Mouse (Mus musculus) heart, postnatal 0 days (tissue): ENCODE results near the gene Gm9508. TPM values are rescaled to one million over a fixed set of nuclear protein-coding genes. Genes with fewer than 3 reads are reported as not detected.
"Not testable (repeated sequence)": the region's sequence is repeated elsewhere in the genome, so short reads cannot be mapped to it uniquely, and the experiment has no call there.

Experiments
- ATAC-seq: fragments of 200-750 bp; cut with Nextera tagmentation; 2 replicates; pipeline ENCODE4 v1.8.0; 2017; ENCODE audit warnings: low read depth, moderate number of reproducible peaks, moderate library complexity; ENCODE audit not compliant: insufficient read depth
- DNase-seq: peaks from one replicate; pipeline ENCODE4 v3.0.0-alpha.2; 2016; ENCODE audit warnings: low spot score
- H3K27ac ChIP-seq: fragments of 300-500 bp; sonication (generic); 2 replicates; pipeline ENCODE4 v1.5.1; 2014; ENCODE audit warnings: low read depth, mild to moderate bottlenecking
- H3K27me3 ChIP-seq: fragments of 300-500 bp; sonication (generic); 2 replicates; pipeline ENCODE4 v1.6.1; 2014; ENCODE audit warnings: low read length, mixed read lengths; ENCODE audit not compliant: control insufficient read depth, insufficient read depth
- H3K36me3 ChIP-seq: fragments of 300-500 bp; sonication (generic); replicated peaks from 2 replicates; pipeline ENCODE4 v1.6.1; 2014; ENCODE audit warnings: low read length, mixed read lengths; ENCODE audit not compliant: control insufficient read depth, insufficient read depth
- H3K4me1 ChIP-seq: fragments of 300-500 bp; sonication (generic); 2 replicates; pipeline ENCODE4 v1.6.1; 2014; ENCODE audit warnings: antibody characterized with exemption; ENCODE audit not compliant: control insufficient read depth, insufficient read depth
- H3K4me2 ChIP-seq: fragments of 300-500 bp; sonication (generic); 2 replicates; pipeline ENCODE4 v1.6.1; 2014; ENCODE audit warnings: low read depth, mild to moderate bottlenecking, low read length, moderate library complexity
- H3K4me3 ChIP-seq: fragments of 300-500 bp; sonication (generic); 2 replicates; pipeline ENCODE4 v1.5.1; 2014; ENCODE audit warnings: low read depth, low read length
- H3K9ac ChIP-seq: fragments of 300-500 bp; sonication (generic); replicated peaks from 2 replicates; pipeline ENCODE4 v1.6.1; 2014; ENCODE audit warnings: low read depth, low read length, mixed read lengths
- H3K9me3 ChIP-seq: fragments of 300-500 bp; sonication (generic); replicated peaks from 2 replicates; pipeline ENCODE4 v1.6.1; 2016; ENCODE audit warnings: low read length; ENCODE audit not compliant: control insufficient read depth
- CTCF ChIP-seq: IDR thresholded peaks from 2 replicates; pipeline ENCODE4 v1.5.1; 2016; ENCODE audit warnings: antibody characterized with exemption, control low read depth, low read depth
- EP300 ChIP-seq: IDR thresholded peaks from 2 replicates; pipeline ENCODE4 v1.6.1; 2016; ENCODE audit warnings: antibody characterized with exemption, low read depth
- WGBS: fragments of 180-500 bp; shearing (Covaris S2); extraction: QIAGEN DNeasy Blood & Tissue Kit; methylation state at CpG from one replicate; pipeline ENCODE4 v1.1.7; 2014; 5-methylcytosine and 5-hydroxymethylcytosine counted together
- polyA plus RNA-seq: library from polyadenylated mRNA; unstranded; fragments of >200 nt; fragmentation: Nextera tagmentation; extraction: Ambion mirVana; gene quantifications from 2 replicates; pipeline ENCODE4 v1.2.1, GENCODE M21; 2015
- total RNA-seq: library from RNA; depleted of rRNA; stranded (reverse); fragments of >200 nt; gene quantifications from 2 replicates; pipeline ENCODE4 v1.2.3, GENCODE M21; 2014; ENCODE audit warnings: low replicate concordance; rRNA removed

Gm9508 gene
- total RNA-seq (not detected in 2 replicates), polyA plus RNA-seq (not detected in 2 replicates)

DNA sequence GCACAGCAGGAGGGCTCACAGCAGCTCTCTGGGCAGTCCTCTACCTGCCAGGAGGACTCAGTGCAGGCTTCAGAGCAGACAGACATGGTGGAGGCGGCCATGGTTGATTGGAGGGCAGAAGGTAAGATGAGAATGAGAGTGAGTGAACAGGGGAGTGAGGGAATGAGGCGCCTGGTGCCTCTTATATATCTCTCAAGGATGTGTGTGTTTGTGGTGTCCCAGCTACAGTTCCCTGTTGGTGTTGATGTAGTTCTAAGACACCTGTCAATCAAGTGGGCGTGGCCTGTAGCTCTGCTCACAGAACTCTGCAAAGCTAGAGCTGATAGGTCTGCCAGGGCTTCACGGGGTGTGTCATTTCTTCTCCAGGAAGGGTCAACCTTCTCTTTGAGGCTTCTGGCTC lies at the start of gene Gm9508:
Gene Gm9508, minus strand, starts transcription at position 101 of the 400 bp plus-strand sequence.
- H3K36me3 ChIP-seq, result no peaks in the 10 kb centered on the region
- peaks cover 11% of the 10 kb centered on the region; the same call in 1 of the 2 replicates for H3K9me3 ChIP-seq
- H3K27ac ChIP-seq, result no peak within 1 kb of the TSS
- no peak within 1 kb of the TSS for H3K4me3 ChIP-seq
- no peak within 1 kb of the TSS for H3K4me2 ChIP-seq
- no peak for DNase-seq
- no peak for TF ChIP-seq EP300
- no peak for TF ChIP-seq CTCF
- ATAC-seq, result no peak
- H3K27me3 ChIP-seq, result no peaks in the 10 kb centered on the region
- H3K9ac ChIP-seq, result no peak within 1 kb of the TSS
- no peaks in the 10 kb centered on the region for H3K4me1 ChIP-seq
- WGBS, result 21% methylated on average over 4 of the region's 4 CpGs

DNA sequence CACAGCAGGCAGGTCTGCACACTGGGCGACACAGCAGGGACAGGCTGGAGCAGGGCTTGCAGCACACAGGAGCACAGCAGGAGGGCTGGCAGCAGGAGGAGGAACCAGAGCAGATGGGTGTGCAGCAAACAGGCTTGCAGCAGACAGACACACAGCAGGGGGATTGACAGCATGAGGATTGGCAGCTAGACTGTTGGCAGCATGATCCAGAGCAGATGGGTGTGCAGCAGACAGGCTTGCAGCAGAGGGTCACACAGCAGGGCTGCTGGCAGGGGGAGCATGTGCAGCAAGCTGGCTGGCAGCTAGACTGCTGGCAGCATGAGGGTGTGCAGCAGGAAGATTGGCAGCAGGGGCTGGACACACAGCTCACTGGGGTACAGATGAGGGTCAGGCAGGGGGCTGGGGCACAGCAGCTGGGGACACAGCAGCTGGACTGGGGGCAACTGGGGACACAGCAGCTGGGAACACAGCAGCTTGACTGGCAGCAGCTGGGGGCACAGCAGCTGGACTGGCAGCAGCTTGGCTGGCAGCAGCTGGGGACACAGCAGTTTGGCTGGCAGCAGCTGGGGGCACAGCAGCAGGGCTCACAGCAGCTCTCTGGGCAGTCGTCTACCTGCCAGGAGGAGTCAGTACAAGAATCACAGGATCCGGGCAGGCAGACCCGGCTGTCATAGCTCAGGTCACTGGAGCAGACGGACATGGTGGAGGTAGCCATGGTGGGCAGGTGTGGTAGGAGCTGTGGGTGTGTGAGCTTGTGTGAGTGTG lies 45.1 kb upstream of the Gm9508 start, which contains the start of gene Gm18596:
Gene Gm18596, minus strand, starts transcription at position 715 of the 765 bp plus-strand sequence.
- not testable (repeated sequence) for H3K4me3 ChIP-seq, H3K27ac ChIP-seq, ATAC-seq, DNase-seq, H3K9ac ChIP-seq, H3K4me1 ChIP-seq, H3K36me3 ChIP-seq, H3K27me3 ChIP-seq, H3K4me2 ChIP-seq, H3K9me3 ChIP-seq
- 53% methylated on average over 4 of the region's 5 CpGs for WGBS

DNA sequence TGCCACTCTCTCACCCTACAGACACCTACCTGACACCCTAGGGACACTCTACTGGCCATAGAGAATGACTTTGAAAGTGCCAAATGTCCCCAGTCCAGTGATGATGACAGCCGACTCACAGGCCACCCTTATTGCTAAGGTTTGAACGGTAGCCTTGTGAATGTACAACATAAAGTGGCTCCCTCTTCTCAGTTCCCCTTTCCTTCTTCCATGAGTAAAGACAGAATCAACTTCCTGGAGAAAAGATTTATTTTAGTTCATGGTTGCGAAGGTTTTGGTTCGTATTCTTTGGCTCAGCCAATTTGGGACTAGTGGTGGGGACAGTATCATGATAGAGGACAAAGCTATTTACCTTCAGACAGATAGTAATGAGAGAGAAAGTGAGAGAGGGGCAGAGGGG lies 41.9 kb upstream of the Gm9508 start:
- H3K9me3 ChIP-seq, result no peaks in the 10 kb centered on the region; the same call in 1 of the 2 replicates

DNA sequence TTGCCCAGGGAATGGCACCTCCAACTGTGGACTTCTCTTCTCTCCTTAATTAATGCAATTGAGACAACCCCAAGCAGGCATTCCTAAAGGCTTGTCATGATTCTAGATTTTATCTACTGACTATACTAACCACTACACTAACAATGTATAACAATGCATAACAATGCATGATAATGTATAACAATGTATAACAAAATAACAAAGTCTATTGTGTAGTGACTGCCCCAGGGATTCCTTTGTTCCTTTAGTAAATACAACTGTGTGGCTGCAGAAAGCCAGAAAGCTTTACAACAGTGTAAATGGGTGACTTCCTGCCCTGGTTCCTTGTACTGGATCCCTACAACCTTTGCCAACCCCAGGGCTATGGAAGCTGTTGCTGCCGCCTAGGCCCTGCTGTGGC lies 38.9 kb upstream of the Gm9508 start:
- ATAC-seq (no peak), DNase-seq (no peak)
- H3K9ac ChIP-seq, result no peak overlapping the region
- no peaks in the 10 kb centered on the region for H3K4me1 ChIP-seq
- H3K27me3 ChIP-seq, result no peaks in the 10 kb centered on the region
- H3K36me3 ChIP-seq, result no peaks in the 10 kb centered on the region
- no peak overlapping the region for H3K27ac ChIP-seq
- H3K4me2 ChIP-seq, result no peak overlapping the region
- no peaks in the 10 kb centered on the region; the same call in 1 of the 2 replicates for H3K9me3 ChIP-seq
- WGBS, result 86% methylated on average over 1 of the region's 1 CpGs
- no peak for TF ChIP-seq CTCF
- no peak for TF ChIP-seq EP300
- no peak overlapping the region for H3K4me3 ChIP-seq

More for the DNA sequence above, 41.9 kb upstream of the Gm9508 start:
- WGBS, result 76% methylated on average over 4 of the region's 4 CpGs
- Histone ChIP-seq H3K27me3 (no peaks in the 10 kb centered on the region), H3K4me3 (no peak overlapping the region), H3K36me3 (no peaks in the 10 kb centered on the region), H3K4me1 (no peaks in the 10 kb centered on the region), H3K4me2 (no peak overlapping the region), H3K27ac (no peak overlapping the region), H3K9ac (no peak overlapping the region)
- no peak for ATAC-seq
- TF ChIP-seq CTCF, result no peak
- no peak for TF ChIP-seq EP300
- DNase-seq, result no peak

DNA sequence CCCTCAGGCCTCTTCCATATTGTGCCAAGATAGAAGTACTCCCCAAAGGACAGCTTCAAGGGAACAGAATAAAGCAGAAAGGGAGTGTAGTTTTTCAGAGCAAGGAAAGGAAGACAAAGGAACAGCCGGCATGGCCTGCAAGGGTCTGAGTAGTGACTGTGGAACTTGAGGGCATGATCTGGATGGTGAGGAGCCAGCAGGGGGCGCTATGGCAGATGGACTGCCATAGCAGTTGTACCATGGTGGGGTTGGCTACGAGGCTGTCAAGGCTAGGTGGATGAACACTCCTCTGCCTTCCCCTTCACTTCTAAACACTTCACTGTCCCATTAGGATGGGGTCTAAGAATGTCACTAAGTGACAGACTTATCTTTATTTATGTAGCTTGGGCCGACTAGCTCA lies 32.2 kb upstream of the Gm9508 start:
- DNase-seq, result no peak
- ATAC-seq, result no peak
- Histone ChIP-seq H3K9me3 (no peaks in the 10 kb centered on the region), H3K4me1 (no peaks in the 10 kb centered on the region), H3K27ac (no peak overlapping the region), H3K9ac (no peak overlapping the region), H3K27me3 (no peaks in the 10 kb centered on the region), H3K4me2 (no peak overlapping the region), H3K36me3 (no peaks in the 10 kb centered on the region), H3K4me3 (no peak overlapping the region)
- no peak; the same call in 1 of the 2 replicates for TF ChIP-seq CTCF
- TF ChIP-seq EP300, result no peak
- 49% methylated on average over 4 of the region's 4 CpGs for WGBS

DNA sequence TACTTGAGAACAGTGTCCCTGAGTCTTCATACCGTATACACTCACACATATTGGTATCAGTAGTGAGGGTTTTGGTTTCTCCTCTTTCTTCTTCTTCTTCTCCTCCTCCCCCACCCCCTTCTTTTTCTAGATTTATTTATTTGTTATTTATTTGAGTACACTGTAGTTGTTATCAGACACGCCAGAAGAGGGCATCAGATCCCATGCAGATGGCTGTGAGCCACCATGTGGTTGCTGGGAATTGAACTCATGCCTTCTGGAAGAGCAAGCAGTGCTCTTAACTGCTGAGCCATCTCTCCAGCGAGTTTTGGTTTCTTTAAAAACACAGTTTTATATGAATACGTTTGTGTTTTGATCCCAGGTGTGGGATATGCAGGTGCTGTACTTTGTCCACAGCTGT lies 31.2 kb upstream of the Gm9508 start:
- H3K4me2 ChIP-seq, result no peak overlapping the region
- no peak for ATAC-seq
- no peak for DNase-seq
- no peak overlapping the region for H3K4me3 ChIP-seq
- H3K36me3 ChIP-seq, result no peaks in the 10 kb centered on the region
- H3K27me3 ChIP-seq, result no peaks in the 10 kb centered on the region
- no peaks in the 10 kb centered on the region for H3K4me1 ChIP-seq
- H3K9me3 ChIP-seq, result no peaks in the 10 kb centered on the region
- no peak for TF ChIP-seq EP300
- no peak for TF ChIP-seq CTCF
- WGBS, result 59% methylated on average over 4 of the region's 4 CpGs
- H3K27ac ChIP-seq, result no peak overlapping the region
- H3K9ac ChIP-seq, result no peak overlapping the region
